Mouse (Mus musculus) forebrain, embryonic 11.5 days (tissue): ENCODE results near the gene Cox7b. TPM values are rescaled to one million over a fixed set of nuclear protein-coding genes. Genes with fewer than 3 reads are reported as not detected.
"Not testable (repeated sequence)": the region's sequence is repeated elsewhere in the genome, so short reads cannot be mapped to it uniquely, and the experiment has no call there.

ENCODE experiments used
- ATAC-seq: fragments of 200-750 bp; cut with Nextera tagmentation; replicated peaks from 2 replicates; pipeline ENCODE4 v1.8.0; 2017; ENCODE audit warnings: moderate TSS enrichment; ENCODE audit not compliant: low FRiP score
- DNase-seq: peaks from one replicate; pipeline ENCODE4 v3.0.0-alpha.2; 2017; ENCODE audit warnings: low spot score
- H3K27ac ChIP-seq: fragments of 300-500 bp; sonication (generic); 2 replicates; pipeline ENCODE4 v1.5.1; 2014; ENCODE audit warnings: low read depth, low read length
- H3K27me3 ChIP-seq: fragments of 300-500 bp; sonication (generic); 2 replicates; pipeline ENCODE4 v1.6.1; 2014; ENCODE audit warnings: mild to moderate bottlenecking, low read length, mixed read lengths; ENCODE audit not compliant: control insufficient read depth, insufficient read depth
- H3K36me3 ChIP-seq: fragments of 300-500 bp; sonication (generic); 2 replicates; pipeline ENCODE4 v1.6.1; 2014; ENCODE audit warnings: mild to moderate bottlenecking, low read length, moderate library complexity, mixed read lengths; ENCODE audit not compliant: control insufficient read depth, insufficient read depth
- H3K4me1 ChIP-seq: fragments of 300-500 bp; sonication (generic); replicated peaks from 2 replicates; pipeline ENCODE4 v1.6.1; 2014; ENCODE audit warnings: low read length, mixed read lengths; ENCODE audit not compliant: control insufficient read depth, insufficient read depth
- H3K4me2 ChIP-seq: fragments of 300-500 bp; sonication (generic); 2 replicates; pipeline ENCODE4 v1.6.1; 2014; ENCODE audit warnings: low read depth, mild to moderate bottlenecking, low read length, moderate library complexity, mixed read lengths; ENCODE audit not compliant: severe bottlenecking
- H3K4me3 ChIP-seq: fragments of 300-500 bp; sonication (generic); 2 replicates; pipeline ENCODE4 v1.5.1; 2014; ENCODE audit warnings: low read depth, low read length
- H3K9ac ChIP-seq: fragments of 300-500 bp; sonication (generic); 2 replicates; pipeline ENCODE4 v1.6.1; 2014; ENCODE audit warnings: low read length
- H3K9me3 ChIP-seq: fragments of 300-500 bp; sonication (generic); 2 replicates; pipeline ENCODE4 v1.6.1; 2016; ENCODE audit warnings: low read length, mixed read lengths; ENCODE audit not compliant: control insufficient read depth
- WGBS: fragments of 180-500 bp; shearing (Covaris S2); extraction: QIAGEN DNeasy Blood & Tissue Kit; methylation state at CpG from one replicate; pipeline ENCODE4 v1.1.7; 2014; 5-methylcytosine and 5-hydroxymethylcytosine counted together
- polyA plus RNA-seq: library from polyadenylated mRNA; unstranded; fragments of >200 nt; fragmentation: Nextera tagmentation; extraction: Ambion mirVana; gene quantifications from 2 replicates; pipeline ENCODE4 v1.2.1, GENCODE M21; 2014

Cox7b gene
- 258 and 277 TPM in 2 replicates for polyA plus RNA-seq

DNA sequence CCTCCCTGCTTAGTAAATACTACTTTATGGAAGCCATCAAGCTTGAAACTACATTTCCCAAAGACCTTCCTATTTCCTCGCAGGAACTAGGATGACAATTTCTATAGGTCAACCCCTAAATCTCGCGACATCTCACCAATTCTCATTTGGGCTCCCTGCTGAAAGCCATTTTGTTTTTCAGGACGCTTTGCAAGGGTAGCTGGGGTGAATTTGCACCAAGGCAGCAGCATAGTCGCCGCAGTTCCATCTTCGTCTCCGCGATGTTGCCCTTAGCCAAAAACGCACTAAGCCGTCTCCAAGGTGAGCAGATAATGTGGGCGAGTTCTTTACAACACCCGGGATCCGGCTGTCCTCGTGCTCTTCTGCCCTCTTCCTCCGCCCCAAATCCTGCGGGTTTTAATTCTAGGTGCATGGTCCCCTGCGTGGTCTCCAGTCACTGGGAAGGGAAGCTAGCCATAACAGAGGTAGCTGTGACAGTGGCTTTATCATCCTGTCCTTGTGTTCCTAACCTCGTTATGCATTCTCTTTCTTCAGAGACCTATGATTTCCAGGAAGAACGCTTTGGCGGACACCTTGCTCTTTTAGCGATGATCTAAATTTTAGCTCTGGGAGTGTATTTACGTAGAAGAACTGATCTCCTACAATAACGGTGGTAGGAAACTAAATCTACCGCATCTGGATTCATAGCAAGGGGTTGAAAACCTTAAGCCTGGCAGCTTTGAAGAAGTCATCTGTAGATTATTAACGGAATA, at the start of gene Cox7b:
TSS of gene Cox7b (plus strand) at position 130 of the 752 bp plus-strand sequence.
- peak; percentile 57 for ATAC-seq

GRCm38 (mm10) chrX:106001605-106002004, 13.9 kb upstream of the Cox7b start:
- H3K27ac ChIP-seq, result no peak overlapping the region
- H3K27me3 ChIP-seq, result no peaks in the 10 kb centered on the region
- H3K4me1 ChIP-seq, result no peaks in the 10 kb centered on the region
- H3K9me3 ChIP-seq, result no peaks in the 10 kb centered on the region
- 74% methylated on average over 1 of the region's 1 CpGs for WGBS
- H3K4me2 ChIP-seq, result no peak overlapping the region
- no peak for DNase-seq
- no peak overlapping the region for H3K9ac ChIP-seq
- no peaks in the 10 kb centered on the region for H3K36me3 ChIP-seq
- ATAC-seq, result no peak
- no peak overlapping the region for H3K4me3 ChIP-seq

More for the DNA sequence above, at the start of gene Cox7b:
- 16% methylated on average over 26 of the region's 26 CpGs for WGBS
- Histone ChIP-seq H3K27me3 (no peaks in the 10 kb centered on the region), H3K9ac (peak within 1 kb of the TSS; percentile 62), H3K4me3 (peak within 1 kb of the TSS; percentile 37), H3K4me1 (no peaks in the 10 kb centered on the region), H3K4me2 (peak within 1 kb of the TSS; percentile 33), H3K27ac (peak within 1 kb of the TSS; percentile 48; the same call in 1 of the 2 replicates), H3K9me3 (no peaks in the 10 kb centered on the region), H3K36me3 (no peaks in the 10 kb centered on the region; the same call in 1 of the 2 replicates)
- peak; percentile 71 for DNase-seq

DNA sequence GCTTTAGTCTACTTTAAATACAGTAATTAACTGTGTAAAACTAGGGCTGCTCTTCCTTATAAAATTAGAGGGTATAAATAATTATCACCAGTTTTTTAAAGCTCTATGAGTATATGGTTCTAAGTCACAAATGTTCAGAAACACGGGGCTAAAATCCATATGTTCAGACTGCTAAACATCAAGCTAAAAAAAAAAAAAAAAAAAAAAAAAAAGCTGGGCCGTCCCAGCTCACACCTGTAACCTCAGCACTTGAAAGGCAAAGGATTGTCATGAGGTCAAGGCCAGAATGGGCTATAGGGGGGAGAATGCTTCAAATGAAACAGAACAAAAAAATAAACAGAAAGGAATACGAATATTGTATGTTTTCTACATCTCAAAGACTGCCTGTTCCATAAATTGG, 4.7 kb upstream of the Cox7b start:
- 8% methylated on average over 3 of the region's 3 CpGs for WGBS
- peak overlapping the region; percentile 55 for H3K9ac ChIP-seq
- H3K4me1 ChIP-seq, result no peaks in the 10 kb centered on the region; the same call in 1 of the 2 replicates
- H3K27me3 ChIP-seq, result no peaks in the 10 kb centered on the region
- H3K9me3 ChIP-seq, result no peaks in the 10 kb centered on the region
- DNase-seq (no peak), ATAC-seq (no peak)
- no peaks in the 10 kb centered on the region for H3K36me3 ChIP-seq
- no peak overlapping the region for H3K27ac ChIP-seq
- H3K4me3 ChIP-seq, result peak overlapping the region; percentile 52
- peak overlapping the region; percentile 45 for H3K4me2 ChIP-seq

GRCm38 (mm10) chrX:106011465-106012159, 3.9 kb upstream of the Cox7b start, which contains the start of gene Magt1:
TSS of gene Magt1 (minus strand) at chrX:106011906.
- Histone ChIP-seq H3K9ac (peak within 1 kb of the TSS; percentile 55), H3K4me1 (no peaks in the 10 kb centered on the region; the same call in 1 of the 2 replicates), H3K27ac (peak within 1 kb of the TSS; percentile 64; the same call in 1 of the 2 replicates), H3K9me3 (no peaks in the 10 kb centered on the region), H3K36me3 (no peaks in the 10 kb centered on the region), H3K27me3 (no peaks in the 10 kb centered on the region), H3K4me3 (peak within 1 kb of the TSS; percentile 52), H3K4me2 (peak within 1 kb of the TSS; percentile 47)
- peak; percentile 90 for DNase-seq
- peak; percentile 95 for ATAC-seq
- WGBS, result 26% methylated on average over 45 of the region's 45 CpGs

GRCm38 (mm10) chrX:106012559-106012958, 2.9 kb upstream of the Cox7b start:
- H3K27ac ChIP-seq, result no peak overlapping the region
- H3K9ac ChIP-seq, result no peak overlapping the region; the same call in 1 of the 2 replicates
- WGBS, result 71% methylated on average over 3 of the region's 3 CpGs
- H3K4me3 ChIP-seq, result peak overlapping the region; percentile 16; the same call in 1 of the 2 replicates
- no peak for DNase-seq
- no peaks in the 10 kb centered on the region for H3K9me3 ChIP-seq
- no peaks in the 10 kb centered on the region for H3K27me3 ChIP-seq
- ATAC-seq, result no peak
- H3K36me3 ChIP-seq, result no peaks in the 10 kb centered on the region
- H3K4me2 ChIP-seq, result peak overlapping the region; percentile 47; the same call in 1 of the 2 replicates
- no peaks in the 10 kb centered on the region; the same call in 1 of the 2 replicates for H3K4me1 ChIP-seq

DNA sequence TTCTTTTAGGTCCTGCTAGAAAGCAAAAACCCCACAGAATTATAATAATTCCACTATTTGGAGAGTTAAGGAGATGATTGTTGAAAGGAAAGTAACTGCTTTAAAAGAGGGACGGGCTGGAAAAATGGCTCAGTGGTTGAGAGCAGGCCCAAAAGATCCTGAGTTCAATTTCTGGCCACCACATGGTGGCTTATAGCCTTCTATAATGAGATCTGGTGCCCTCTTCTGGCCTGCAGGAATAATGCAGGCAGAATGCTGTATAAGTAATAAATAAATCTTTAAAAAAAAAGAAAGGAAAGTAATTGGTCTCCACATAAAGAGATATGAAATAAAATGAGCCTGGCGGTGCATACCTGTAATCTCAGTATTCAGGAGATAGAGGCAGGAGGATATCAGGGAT, 2.3 kb upstream of the Cox7b start:
- ATAC-seq (no peak), DNase-seq (peak; percentile 53)
- no peak overlapping the region for H3K4me3 ChIP-seq
- no peaks in the 10 kb centered on the region; the same call in 1 of the 2 replicates for H3K4me1 ChIP-seq
- H3K36me3 ChIP-seq, result no peaks in the 10 kb centered on the region
- no peak overlapping the region for H3K9ac ChIP-seq
- H3K27ac ChIP-seq, result no peak overlapping the region
- no peak overlapping the region for H3K4me2 ChIP-seq
- H3K9me3 ChIP-seq, result no peaks in the 10 kb centered on the region
- H3K27me3 ChIP-seq, result no peaks in the 10 kb centered on the region
- WGBS, result 22% methylated on average over 2 of the region's 2 CpGs

- H3K4me2 ChIP-seq, result not testable (repeated sequence)
These were observed 641 bp upstream of the Cox7b start for GRCm38 (mm10) chrX:106014741-106015377.

GRCm38 (mm10) chrX:106017102-106017501, 1.6 kb downstream of the Cox7b start:
- 94% methylated on average over 3 of the region's 3 CpGs for WGBS
- H3K4me2 ChIP-seq, result peak overlapping the region; percentile 8; the same call in 1 of the 2 replicates

More at GRCm38 (mm10) chrX:106014741-106015377, 641 bp upstream of the Cox7b start:
- H3K36me3 ChIP-seq, H3K4me1 ChIP-seq, H3K4me3 ChIP-seq, H3K27ac ChIP-seq, H3K27me3 ChIP-seq, DNase-seq, H3K9me3 ChIP-seq, H3K9ac ChIP-seq, ATAC-seq: not testable (repeated sequence)
- 67% methylated on average over 2 of the region's 2 CpGs for WGBS

More at GRCm38 (mm10) chrX:106017102-106017501, 1.6 kb downstream of the Cox7b start:
- H3K4me1 ChIP-seq, result no peaks in the 10 kb centered on the region
- H3K27me3 ChIP-seq, result no peaks in the 10 kb centered on the region
- no peak overlapping the region for H3K4me3 ChIP-seq
- H3K27ac ChIP-seq, result no peak overlapping the region
- H3K9ac ChIP-seq, result no peak overlapping the region
- H3K36me3 ChIP-seq, result no peaks in the 10 kb centered on the region; the same call in 1 of the 2 replicates
- H3K9me3 ChIP-seq, result no peaks in the 10 kb centered on the region
- ATAC-seq (no peak), DNase-seq (no peak)
